Mouse (Mus musculus): ENCODE measurements around the gene Pls1.

The Pls1 gene

GRCm38 (mm10) chr9:95803783-95804182, 41.3 kb downstream of the Pls1 start:
- no peak for DNase-seq (ENCODE audit: low spot score in 2 of 2)

- DNase-seq (ENCODE audit: low spot score in 2 of 2) = no peak
These were observed 43.3 kb downstream of the Pls1 start for GRCm38 (mm10) chr9:95801610-95802451.

DNA sequence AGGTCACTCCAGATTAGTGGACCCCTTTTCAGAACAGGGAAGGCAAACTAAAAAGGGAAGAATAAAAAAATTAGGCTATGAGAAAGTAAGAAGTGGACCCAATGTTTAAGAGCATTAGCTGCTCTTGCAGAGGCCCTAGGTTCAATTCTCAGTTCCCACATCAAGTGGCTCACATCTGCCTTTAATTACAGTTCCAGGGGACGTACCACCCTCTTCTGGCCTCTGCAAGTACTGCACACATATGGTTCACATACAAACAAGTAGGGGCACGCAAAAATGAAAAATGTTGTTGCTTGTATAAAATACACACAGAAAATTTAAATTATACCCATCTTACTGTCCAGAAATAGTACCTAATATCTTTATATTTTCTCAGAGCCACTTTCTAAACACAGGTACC, 48.8 kb downstream of the Pls1 start:
- DNase-seq (ENCODE audit: low spot score in 2 of 2) = no peak

DNA sequence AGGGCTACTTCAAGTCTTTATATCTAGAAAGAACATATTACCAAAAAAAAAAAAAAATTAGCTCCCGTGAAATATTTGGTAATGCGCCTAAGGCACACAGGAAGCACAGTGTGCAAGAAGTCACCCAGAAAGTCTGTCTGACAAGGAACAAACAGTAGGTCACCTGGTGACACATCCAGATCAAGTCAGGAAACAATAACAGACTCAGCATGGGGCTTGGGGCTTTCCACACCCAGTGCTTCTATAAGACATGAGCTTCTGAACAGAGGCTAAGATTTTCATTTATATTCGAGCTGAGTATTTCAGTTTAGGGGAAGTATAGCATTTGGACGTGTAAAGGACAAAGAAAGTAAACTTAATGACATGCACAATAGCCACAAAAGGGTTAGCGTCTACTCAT, 49.3 kb downstream of the Pls1 start:
- DNase-seq (ENCODE audit: low spot score in 2 of 2) = no peak

- DNase-seq (ENCODE audit: low spot score in 2 of 2) = no peak
These were observed 49.9 kb downstream of the Pls1 start for GRCm38 (mm10) chr9:95795077-95795784.

DNA sequence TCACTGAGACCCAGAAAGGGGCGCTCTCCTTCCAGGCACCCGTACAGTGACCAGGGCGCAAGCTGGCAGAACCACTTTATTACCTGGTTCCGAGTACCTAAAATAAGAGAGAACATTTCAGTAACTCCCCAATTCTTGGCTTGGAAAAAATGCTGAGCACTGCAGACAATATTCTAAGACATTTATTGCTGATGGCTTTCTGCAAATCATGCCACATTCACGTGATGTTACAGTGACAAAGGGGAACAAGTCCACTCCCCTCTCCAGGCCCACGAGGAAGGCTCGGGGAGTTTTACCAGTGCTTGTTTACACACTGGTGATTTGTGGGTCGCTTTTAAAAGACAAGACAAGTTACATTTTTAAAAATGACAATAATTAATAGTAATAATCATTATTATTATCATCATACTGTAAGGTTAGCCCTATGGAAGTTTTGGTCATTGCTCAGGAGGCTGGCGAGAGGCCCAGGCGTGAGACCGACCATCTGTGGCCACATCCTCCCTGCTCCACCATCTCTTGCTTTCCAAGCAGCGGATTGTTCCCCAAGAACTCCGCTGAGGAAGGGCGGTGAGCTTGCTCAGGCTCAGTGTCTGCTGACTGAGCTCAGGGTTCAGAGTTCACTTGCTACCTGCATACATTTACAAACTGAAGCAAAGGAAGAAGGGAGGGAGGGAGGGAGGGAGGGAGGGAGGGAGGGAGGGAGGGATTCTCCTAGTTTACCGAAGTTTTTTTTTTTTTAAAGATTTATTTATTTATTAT, 50.9 kb downstream of the Pls1 start:
- DNase-seq (ENCODE audit: low spot score in 2 of 2) = no peak

DNA sequence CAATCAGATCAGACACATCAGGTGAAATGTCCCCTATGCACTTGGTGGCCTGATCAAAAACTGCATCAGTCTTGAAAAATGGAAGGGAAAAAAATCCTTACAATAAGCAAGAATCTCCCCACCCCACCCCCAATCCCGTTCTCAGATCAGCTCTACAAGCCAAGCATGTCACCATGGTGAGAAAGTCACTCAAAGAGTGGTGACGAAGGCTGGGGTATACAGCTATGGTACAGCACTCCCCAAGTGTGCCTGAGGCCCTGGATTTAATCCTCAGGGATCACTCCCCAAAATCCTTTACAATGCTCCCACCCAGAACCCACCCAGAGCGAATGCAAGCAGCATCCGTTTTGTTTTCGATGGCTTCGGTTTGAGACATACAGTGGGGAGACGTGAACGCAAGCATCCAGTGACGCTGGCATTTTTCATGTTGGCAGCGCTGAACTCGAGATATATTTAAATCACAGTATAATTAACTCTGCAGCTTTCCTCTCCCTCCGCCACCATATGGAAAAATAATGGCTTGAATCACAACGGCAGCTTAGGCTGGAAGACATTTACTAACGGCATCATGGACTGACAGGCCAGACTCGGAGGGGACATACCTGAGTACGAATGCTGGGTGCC, 60.1 kb downstream of the Pls1 start:
- no peak for DNase-seq (ENCODE audit: low spot score in 2 of 2)

DNA sequence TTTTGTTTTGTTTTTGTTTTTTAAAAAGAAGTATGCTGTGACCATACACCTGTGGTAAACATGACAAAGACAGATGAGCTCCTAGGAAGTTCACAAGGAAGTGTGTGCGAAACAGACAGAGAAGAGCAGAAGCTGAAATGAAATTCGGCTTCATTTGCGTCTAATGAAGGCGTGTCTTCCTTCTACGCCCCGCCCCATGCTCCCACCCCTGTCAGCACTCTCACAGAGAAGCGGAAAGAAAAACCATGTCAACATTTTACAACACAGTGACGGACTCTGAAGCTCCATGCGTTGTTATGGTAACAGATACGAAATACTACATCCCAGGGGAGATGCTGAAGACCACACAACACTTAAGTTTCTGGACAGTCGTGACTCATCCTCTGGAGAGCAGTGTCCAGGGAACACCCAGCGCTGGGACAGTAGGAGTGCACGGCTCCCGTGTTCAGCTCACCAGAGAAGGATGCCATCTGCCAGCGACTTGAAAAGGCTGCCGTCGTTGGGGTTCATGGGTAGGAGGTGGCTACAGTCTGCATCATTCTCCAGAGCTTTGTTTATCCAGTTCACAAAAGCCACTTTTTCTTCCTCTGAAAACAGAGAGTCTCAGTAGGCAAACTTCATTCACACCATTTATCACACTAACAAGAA, 61.3 kb downstream of the Pls1 start:
- DNase-seq (ENCODE audit: low spot score in 2 of 2) = no peak

DNA sequence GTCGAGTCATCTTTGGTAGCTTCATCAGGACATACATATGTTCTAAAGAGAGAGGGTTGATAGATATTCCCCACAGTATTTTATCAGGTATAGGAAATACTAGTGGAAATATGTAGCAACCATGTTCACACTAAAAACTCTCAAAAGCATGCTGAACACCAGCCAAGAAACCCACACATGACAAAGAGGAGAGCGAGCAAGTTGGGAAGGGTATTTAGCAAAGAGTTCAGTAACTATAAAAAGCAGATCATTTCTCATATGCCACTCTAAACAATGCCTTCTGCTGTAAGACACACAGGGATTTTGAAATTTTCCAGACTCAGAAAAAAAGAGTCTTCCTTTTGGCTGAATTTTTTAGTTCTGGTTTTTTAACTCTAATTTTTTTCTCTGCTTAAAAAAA, 73.4 kb downstream of the Pls1 start:
- no peak for DNase-seq (ENCODE audit: low spot score in 2 of 2)

- DNase-seq (ENCODE audit: low spot score in 2 of 2) = no peak
These were observed 81.9 kb downstream of the Pls1 start for GRCm38 (mm10) chr9:95763218-95763617.

DNA sequence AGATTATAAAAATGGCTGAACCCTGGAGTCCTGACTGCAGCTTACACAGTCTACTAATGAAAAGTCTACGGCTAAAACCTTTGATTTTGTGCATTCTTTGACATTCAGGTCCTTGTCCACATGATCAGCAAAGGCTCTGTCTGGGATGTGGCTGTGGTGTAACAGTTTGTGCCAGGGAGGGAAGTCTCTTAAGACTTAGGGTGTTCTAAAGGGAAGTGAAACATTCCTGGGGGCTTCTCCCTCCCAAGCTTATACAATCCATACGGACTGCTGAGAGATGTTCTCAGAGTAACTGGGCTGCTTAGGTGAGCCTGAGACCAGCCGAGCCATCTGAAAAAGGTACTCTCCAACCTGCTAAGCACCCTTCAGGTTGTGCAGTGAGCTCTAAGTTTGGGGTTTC, 82.9 kb downstream of the Pls1 start:
- DNase-seq (ENCODE audit: low spot score in 2 of 2) = no peak

DNA sequence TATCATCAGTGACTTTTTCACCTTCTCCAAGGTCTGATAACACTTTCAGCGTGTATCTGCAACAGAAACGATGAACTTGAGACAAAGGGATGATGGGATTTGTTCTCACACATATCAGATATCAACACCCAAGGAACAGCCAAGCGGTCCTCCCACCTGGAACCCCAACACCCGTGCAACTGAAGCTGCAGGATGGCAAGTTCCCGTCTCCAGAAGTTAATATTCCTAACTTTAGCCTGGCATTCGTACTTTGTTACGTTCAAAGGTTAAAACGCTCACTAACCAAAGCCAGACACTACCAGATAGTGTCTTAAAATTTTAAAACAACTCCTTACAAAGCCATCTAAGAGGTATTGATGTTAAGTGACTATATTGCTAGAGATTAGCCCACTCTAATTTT, 83.7 kb downstream of the Pls1 start:
- DNase-seq (ENCODE audit: low spot score in 2 of 2) = no peak

DNA sequence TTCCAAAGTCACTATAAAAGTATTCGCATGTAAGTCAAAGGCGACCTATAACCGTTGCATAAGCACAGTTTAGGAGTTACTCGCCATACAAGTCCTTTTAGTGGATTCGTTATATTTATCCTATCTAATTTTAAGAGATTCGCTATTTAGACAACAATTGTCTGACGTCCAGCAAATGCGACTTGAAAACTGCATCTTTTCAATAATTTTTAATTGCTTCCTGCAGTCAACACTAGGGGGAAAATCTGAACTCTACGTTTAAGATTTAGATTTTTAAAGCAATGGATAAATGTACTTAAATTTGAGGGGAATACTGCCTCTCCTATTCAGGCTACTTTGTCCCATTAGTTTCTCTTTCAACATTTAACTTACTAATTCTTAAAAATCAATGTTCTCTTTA, 94.4 kb downstream of the Pls1 start:
- DNase-seq (ENCODE audit: low spot score in 2 of 2) = no peak

DNA sequence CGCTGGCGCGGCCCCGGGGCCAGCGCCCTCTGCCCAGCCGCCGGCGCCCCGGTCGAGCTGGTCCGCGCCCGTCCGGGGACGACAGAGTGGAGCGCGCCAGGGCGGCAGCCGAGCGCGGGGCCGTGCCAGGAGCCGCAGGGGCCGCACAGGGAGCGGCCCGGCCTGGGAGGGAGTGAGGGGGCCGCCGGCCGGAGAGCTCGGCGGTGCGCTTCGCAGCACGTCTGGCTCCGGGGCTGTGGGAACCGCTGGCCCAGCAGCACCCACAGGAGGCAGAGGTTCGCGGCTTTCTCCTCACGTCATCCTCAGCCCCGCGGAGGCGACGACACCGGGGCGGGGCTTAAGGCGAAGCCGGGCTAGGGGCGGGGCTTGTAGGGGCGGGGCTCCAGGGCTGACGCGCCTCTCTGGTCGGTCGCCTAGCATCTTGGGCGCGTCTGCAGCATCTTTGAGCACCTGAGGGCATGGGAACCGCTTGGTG, 95.0 kb downstream of the Pls1 start, which contains the start of gene Trpc1:
Trpc1 (minus strand) TSS at position 339 of the 475 bp plus-strand sequence.
- DNase-seq (ENCODE audit: low spot score in 2 of 2) = peak; percentile 62 to 69

DNA sequence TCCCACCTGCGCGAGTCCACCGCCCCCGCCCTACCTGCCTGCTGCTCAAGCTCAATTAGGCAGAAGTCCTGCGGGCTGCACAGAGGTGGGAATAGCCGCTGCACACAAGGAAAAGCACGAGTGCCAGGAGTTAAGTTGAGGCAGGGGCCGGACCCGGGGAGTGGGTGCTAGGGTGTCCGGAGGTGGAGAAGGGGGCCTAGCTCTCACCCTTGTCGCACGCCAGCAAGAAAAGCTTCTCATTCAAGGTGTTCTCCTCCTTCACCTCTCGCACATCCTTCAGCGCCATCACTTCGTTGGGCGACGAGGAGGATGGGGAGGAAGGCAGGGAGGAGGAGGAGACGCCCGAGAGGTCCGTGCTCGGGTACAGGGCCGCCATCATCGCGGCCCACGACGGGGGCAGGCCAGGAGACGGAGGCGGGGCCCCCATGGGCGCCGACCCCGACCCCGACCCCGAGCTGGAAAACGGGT, 95.6 kb downstream of the Pls1 start:
- peak; percentile 8 to 22 for DNase-seq (ENCODE audit: low spot score in 2 of 2)

DNA sequence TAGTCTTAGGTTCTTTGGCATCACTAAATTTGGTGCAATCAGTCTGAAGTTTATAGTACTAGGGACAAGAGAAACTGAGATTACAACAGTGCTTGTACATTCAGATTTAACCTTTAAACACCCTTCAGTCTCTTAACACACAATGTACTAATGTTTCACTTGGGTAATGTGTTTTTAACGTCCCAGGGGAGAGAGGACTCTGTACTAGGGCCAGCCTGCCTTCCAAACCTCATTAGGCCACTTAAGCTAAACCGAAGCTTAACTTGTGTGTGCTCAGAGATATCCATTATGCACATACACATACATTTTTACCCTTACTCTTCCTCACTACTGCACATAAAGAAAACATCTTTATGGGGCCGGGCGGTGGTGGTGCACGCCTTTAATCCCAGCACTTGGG, 97.8 kb downstream of the Pls1 start:
- no peak for DNase-seq (ENCODE audit: low spot score in 2 of 2)

- no peak for DNase-seq (ENCODE audit: low spot score in 2 of 2)
These were observed 100.1 kb downstream of the Pls1 start for GRCm38 (mm10) chr9:95744845-95745613.

DNA sequence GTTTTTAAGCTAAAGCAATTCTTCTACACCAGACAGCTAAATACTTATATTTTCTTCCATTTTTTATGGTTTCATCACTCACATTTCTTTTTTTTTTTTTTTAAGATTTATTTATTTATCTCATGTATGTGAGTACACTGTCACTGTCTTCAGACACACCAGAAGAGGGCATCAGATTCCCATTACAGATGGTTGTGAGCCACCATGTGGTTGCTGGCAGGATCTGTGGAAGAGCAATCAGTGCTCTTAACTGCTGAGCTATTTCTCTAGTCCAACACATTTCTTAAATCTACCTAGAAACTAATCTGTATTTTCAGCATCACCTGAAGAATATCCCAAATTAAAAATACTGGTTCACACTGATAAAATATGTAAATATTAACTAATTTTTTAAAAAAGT, 108.9 kb downstream of the Pls1 start:
- no peak for DNase-seq (ENCODE audit: low spot score in 2 of 2)

DNA sequence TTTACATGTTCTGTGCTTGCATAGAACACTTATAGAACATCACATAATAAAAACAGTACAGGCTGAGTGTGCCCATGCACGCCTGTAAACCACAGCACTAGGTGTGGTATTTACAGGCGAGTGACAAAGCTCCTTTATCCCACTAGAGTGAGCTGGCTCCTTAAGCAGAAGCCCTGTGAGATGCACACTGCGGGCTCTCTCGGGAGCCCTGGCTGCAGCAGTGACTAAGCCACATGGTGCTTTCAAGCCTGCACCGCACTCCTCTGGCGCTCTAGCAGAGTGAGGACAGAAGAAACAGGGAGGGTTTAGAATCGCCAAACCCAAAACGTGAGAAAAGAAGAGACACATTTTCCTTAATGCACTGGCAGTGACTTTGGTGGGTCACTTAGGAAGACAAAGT, 132.5 kb downstream of the Pls1 start:
- DNase-seq (ENCODE audit: low spot score in 2 of 2) = no peak

DNA sequence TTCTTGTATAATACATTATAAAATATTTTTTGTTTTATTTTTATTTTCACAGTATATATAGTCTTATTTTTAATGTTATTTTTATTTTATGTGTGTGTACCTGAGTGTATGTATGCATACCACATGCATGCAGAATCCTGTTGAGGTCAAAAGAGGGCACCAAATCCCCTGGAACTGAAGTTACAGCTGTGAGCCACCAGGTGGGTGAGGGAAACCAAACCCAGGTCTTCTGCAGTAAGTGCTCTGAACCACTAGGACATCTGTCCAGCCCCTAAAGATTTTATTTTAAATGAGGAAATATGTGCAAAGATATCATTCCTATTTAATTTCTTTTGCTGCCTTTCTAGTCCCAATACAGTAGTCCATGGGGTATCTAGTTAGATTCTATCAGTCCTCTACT, 136.2 kb downstream of the Pls1 start:
- DNase-seq (ENCODE audit: low spot score in 2 of 2) = no peak

Measured in frontal cortex, postnatal 25 days (tissue).